Mouse (Mus musculus): ENCODE measurements around the gene Xrra1. TPM values are rescaled to one million over a fixed set of nuclear protein-coding genes. Genes with fewer than 3 reads are reported as not detected.

Xrra1 gene
- polyA plus RNA-seq, 1 experiment, result 0.34 TPM

DNA sequence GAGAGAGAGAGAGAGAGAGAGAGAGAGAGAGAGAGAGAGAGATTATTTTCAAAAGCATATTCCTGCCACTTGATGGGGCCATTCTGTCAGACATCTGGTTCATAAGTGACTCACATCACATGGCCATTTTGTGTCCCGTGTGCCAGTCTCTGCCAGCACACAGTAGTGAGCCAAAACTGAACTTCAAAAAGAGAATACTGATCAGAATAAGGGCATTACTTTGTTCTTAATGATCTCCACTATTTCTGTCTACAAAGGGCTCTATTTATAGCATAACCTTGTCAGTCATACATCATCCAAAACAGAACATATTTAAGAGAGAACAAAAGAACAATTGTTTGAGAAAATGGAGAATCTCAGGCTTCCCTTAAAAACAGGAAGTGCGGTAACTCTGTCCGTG lies 32.6 kb downstream of the Xrra1 start:
- TF ChIP-seq CTCF (IDR thresholded peaks at IDR 0.05; ENCODE audit: borderline replicate concordance, insufficient read depth, low read depth, low read length) (no peak), POLR2A (IDR thresholded peaks at IDR 0.05; ENCODE audit: borderline replicate concordance, insufficient read depth, low read length) (no peak)
- Histone ChIP-seq H3K4me1 (ENCODE audit: control insufficient read depth, insufficient read depth, low read length) (no peaks in the 10 kb centered on the region), H3K4me3 (replicated peaks; ENCODE audit: insufficient read depth, low read depth, low read length) (no peak overlapping the region), H3K27me3 (ENCODE audit: control insufficient read depth, insufficient read depth, low read length) (no peaks in the 10 kb centered on the region), H3K27ac (ENCODE audit: insufficient read depth, low read length) (no peak overlapping the region)
- WGBS, result 61% methylated on average over 3 of the region's 3 CpGs
- no peak for DNase-seq

DNA sequence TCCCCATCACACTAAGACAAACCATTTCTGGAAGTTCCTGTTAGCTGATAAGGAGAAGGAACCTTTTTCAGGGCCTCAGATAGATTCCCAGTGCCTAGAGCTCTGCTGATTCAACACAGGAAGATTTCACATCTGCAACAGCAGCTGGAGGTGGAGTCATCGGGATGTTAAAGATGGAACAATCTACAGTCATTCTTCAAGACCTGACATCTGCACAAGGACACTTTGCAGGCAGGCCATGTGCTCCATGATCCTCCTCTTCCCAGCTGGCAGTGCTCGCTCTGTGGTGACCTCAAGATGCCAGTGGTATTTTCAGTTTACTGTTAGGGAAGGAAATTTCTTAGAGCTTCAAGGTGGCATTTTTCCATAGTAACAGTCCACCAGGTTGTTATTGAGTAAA lies 33.4 kb downstream of the Xrra1 start:
- H3K27ac ChIP-seq (ENCODE audit: insufficient read depth, low read length), result no peak overlapping the region
- DNase-seq, result no peak

DNA sequence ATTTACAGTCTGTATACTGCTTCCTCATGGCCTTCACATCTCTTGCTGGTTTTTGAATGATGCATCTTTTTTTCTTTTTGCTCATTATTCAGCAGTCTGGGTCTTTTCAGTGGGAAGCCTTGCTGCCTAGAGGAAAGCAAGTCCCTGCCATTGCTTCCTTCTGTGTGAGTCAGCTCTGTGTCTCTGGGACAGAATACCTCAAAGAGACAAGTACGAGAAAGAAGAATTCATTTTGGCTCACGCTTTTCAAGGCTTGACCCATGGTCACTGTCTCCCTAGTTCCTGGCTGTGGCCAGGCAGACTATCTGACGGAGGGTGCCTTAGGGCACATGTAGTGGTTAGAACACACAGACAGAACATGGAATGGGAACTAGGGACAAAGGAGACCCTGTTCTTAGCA lies 35.1 kb downstream of the Xrra1 start:
- no peak for DNase-seq
- TF ChIP-seq POLR2A (IDR thresholded peaks at IDR 0.05; ENCODE audit: borderline replicate concordance, insufficient read depth, low read length) (no peak), CTCF (IDR thresholded peaks at IDR 0.05; ENCODE audit: borderline replicate concordance, insufficient read depth, low read depth, low read length) (no peak)
- 86% methylated on average over 3 of the region's 3 CpGs for WGBS
- no peaks in the 10 kb centered on the region for H3K27me3 ChIP-seq (ENCODE audit: control insufficient read depth, insufficient read depth, low read length)
- H3K27ac ChIP-seq (ENCODE audit: insufficient read depth, low read length), result no peak overlapping the region
- no peak overlapping the region for H3K4me3 ChIP-seq (replicated peaks; ENCODE audit: insufficient read depth, low read depth, low read length)
- H3K4me1 ChIP-seq (ENCODE audit: control insufficient read depth, insufficient read depth, low read length), result no peaks in the 10 kb centered on the region

More for the DNA sequence above, 33.4 kb downstream of the Xrra1 start:
- TF ChIP-seq POLR2A (IDR thresholded peaks at IDR 0.05; ENCODE audit: borderline replicate concordance, insufficient read depth, low read length), result no peak
- no peak for TF ChIP-seq CTCF (IDR thresholded peaks at IDR 0.05; ENCODE audit: borderline replicate concordance, insufficient read depth, low read depth, low read length)
- 91% methylated on average over 2 of the region's 2 CpGs for WGBS
- H3K27me3 ChIP-seq (ENCODE audit: control insufficient read depth, insufficient read depth, low read length), result no peaks in the 10 kb centered on the region
- no peaks in the 10 kb centered on the region for H3K4me1 ChIP-seq (ENCODE audit: control insufficient read depth, insufficient read depth, low read length)
- no peak overlapping the region for H3K4me3 ChIP-seq (replicated peaks; ENCODE audit: insufficient read depth, low read depth, low read length)

DNA sequence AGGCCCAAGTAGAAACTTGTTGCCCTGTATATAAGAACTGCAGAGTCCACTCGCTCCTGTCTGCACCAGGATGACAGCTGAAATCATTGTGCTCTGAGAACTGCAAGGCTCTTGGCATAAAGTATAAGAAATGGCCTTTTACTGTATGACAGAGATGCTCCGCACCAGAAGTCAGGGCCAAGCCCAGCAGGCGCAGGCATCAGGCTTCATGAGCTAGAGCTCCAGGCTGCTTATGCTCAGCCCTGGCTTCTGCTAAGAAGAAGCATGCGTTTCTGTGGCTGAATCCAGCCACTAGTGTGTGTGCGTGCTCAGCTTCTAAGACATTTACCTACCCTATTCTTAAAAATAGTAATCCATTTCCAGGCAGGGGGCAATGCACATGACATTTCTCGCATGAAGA lies 35.6 kb downstream of the Xrra1 start:
- H3K27ac ChIP-seq (ENCODE audit: insufficient read depth, low read length), result no peak overlapping the region

DNA sequence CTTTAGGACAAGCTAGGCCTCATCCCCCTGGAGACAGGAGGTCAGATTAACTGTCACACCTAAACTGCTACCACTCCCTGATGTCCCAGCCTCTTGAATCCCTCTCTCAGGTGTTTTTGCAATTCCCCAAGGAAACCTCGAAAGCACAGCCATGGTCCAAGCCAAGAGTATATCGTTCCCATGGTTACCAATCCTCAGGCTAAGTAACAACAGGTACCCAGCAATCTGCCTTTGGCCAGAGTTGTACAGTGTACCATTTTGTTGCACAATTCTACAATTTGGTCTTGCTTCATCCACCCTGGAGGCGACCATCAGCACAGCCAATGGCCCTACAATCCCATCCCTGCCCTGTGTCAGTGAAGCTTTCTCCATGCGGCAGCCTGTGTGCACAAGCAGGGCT lies 38.0 kb downstream of the Xrra1 start:
- DNase-seq, result no peak
- Histone ChIP-seq H3K27me3 (ENCODE audit: control insufficient read depth, insufficient read depth, low read length) (no peaks in the 10 kb centered on the region), H3K4me1 (ENCODE audit: control insufficient read depth, insufficient read depth, low read length) (no peaks in the 10 kb centered on the region), H3K27ac (ENCODE audit: insufficient read depth, low read length) (no peak overlapping the region), H3K4me3 (replicated peaks; ENCODE audit: insufficient read depth, low read depth, low read length) (no peak overlapping the region)
- TF ChIP-seq CTCF (IDR thresholded peaks at IDR 0.05; ENCODE audit: borderline replicate concordance, insufficient read depth, low read depth, low read length) (no peak), POLR2A (IDR thresholded peaks at IDR 0.05; ENCODE audit: borderline replicate concordance, insufficient read depth, low read length) (no peak)
- 88% methylated on average over 4 of the region's 4 CpGs for WGBS

More for the DNA sequence above, 35.6 kb downstream of the Xrra1 start:
- H3K4me3 ChIP-seq (replicated peaks; ENCODE audit: insufficient read depth, low read depth, low read length), result no peak overlapping the region
- TF ChIP-seq CTCF (IDR thresholded peaks at IDR 0.05; ENCODE audit: borderline replicate concordance, insufficient read depth, low read depth, low read length) (no peak), POLR2A (IDR thresholded peaks at IDR 0.05; ENCODE audit: borderline replicate concordance, insufficient read depth, low read length) (no peak)
- 30% methylated on average over 6 of the region's 6 CpGs for WGBS
- no peaks in the 10 kb centered on the region for H3K4me1 ChIP-seq (ENCODE audit: control insufficient read depth, insufficient read depth, low read length)
- H3K27me3 ChIP-seq (ENCODE audit: control insufficient read depth, insufficient read depth, low read length), result no peaks in the 10 kb centered on the region
- DNase-seq, result peak in 1 of 2 experiments; percentile 32

DNA sequence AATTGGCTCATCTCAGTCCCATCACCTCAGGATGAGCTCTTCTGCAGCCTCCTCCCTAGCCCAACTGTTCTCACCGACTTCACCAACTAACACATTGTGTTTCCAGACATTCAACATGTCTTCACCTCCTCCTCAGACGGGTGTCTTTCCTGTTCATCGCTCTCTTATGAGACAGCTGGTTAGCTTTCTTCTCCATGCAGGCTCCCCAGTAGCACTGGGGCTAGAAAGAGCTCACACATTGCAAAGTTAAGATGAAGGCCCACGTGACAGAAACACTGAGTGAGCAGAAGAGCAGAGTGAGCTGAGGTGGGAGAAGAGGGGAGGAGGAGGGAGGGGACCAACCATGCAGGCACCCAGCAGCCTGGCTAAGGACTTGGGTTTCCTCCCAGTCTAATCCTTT lies 43.3 kb downstream of the Xrra1 start:
- Histone ChIP-seq H3K4me3 (replicated peaks; ENCODE audit: insufficient read depth, low read depth, low read length) (no peak overlapping the region), H3K27ac (ENCODE audit: insufficient read depth, low read length) (no peak overlapping the region)

DNA sequence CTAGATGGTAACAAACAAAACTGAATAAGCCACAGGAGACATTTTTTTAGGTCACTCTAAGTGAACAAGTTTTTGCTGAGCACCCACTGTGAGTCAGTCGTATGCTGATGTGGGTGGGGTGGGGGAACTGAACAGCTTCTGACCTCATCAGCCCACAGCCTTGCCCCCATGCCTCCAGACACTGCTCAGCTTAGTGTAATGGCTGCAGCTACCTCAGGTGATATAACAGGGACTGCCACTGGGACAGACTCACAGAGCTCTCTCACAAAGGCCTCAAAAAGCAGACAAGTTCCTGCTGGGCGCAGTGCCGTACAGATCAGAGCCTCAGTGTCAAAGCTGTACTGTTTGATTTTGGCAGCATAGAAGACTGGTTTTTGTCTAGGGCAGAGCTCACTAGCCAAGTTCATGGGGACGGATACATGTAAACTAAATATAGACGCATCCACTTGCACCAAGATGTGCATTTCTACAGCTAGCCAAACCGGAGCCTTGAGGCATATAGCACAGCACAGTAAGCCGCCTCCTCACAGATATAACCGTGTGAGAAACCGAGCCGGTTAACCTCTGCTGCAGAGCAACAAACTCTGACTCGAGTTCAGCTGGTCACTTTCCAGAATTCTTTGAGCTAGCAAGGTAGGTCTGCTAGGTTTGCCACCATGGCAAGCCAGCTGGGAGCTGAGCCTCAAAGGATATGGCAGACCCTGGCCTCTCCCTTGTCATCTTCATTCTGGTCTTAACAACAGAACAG lies 44.2 kb downstream of the Xrra1 start:
- H3K27ac ChIP-seq (ENCODE audit: insufficient read depth, low read length), result no peak overlapping the region
- no peak for DNase-seq
- no peak overlapping the region for H3K4me3 ChIP-seq (replicated peaks; ENCODE audit: insufficient read depth, low read depth, low read length)
- 56% methylated on average over 11 of the region's 11 CpGs for whole genome bisulfite sequencing
- H3K27me3 ChIP-seq (ENCODE audit: control insufficient read depth, insufficient read depth, low read length), result no peaks in the 10 kb centered on the region
- TF ChIP-seq POLR2A (IDR thresholded peaks at IDR 0.05; ENCODE audit: borderline replicate concordance, insufficient read depth, low read length) (no peak), CTCF (IDR thresholded peaks at IDR 0.05; ENCODE audit: borderline replicate concordance, insufficient read depth, low read depth, low read length) (no peak)
- H3K4me1 ChIP-seq (ENCODE audit: control insufficient read depth, insufficient read depth, low read length), result no peaks in the 10 kb centered on the region

More for the DNA sequence above, 43.3 kb downstream of the Xrra1 start:
- no peaks in the 10 kb centered on the region for H3K4me1 ChIP-seq (ENCODE audit: control insufficient read depth, insufficient read depth, low read length)
- WGBS, result 81% methylated on average over 4 of the region's 4 CpGs
- TF ChIP-seq POLR2A (IDR thresholded peaks at IDR 0.05; ENCODE audit: borderline replicate concordance, insufficient read depth, low read length), result no peak
- TF ChIP-seq CTCF (IDR thresholded peaks at IDR 0.05; ENCODE audit: borderline replicate concordance, insufficient read depth, low read depth, low read length), result no peak
- no peak for DNase-seq
- no peaks in the 10 kb centered on the region for H3K27me3 ChIP-seq (ENCODE audit: control insufficient read depth, insufficient read depth, low read length)

DNA sequence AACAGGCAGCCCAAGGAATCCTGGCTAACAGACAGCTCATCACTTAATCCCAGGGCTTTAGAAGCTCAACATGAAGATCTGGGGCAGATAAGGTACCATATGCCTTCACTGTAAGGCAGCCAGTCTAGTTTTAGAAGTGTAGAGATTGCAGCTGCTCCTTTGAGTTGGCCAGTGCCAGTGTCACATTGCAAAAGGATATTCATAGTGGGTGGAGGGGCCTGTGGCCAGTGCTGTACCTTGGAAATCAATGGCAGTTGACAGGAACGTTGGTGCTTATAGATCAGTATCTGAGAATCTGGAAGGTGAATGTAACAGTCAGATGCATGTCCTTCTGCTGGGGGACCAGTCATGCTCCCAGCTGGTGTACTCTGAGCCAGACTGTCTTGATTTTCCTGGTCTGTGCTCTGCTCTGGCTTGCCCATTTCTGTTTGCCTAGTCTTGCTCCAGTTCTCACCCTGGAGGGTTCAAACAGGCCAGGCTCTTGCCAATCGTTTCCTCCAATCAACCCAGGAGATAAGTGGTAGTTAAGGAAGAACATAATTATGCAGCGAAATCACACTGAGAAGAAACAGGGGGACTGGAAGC lies 45.6 kb downstream of the Xrra1 start:
- Histone ChIP-seq H3K27ac (ENCODE audit: insufficient read depth, low read length) (no peak overlapping the region), H3K27me3 (ENCODE audit: control insufficient read depth, insufficient read depth, low read length) (no peaks in the 10 kb centered on the region), H3K4me3 (replicated peaks; ENCODE audit: insufficient read depth, low read depth, low read length) (no peak overlapping the region), H3K4me1 (ENCODE audit: control insufficient read depth, insufficient read depth, low read length) (no peaks in the 10 kb centered on the region)
- no peak for TF ChIP-seq CTCF (IDR thresholded peaks at IDR 0.05; ENCODE audit: borderline replicate concordance, insufficient read depth, low read depth, low read length)
- no peak for TF ChIP-seq POLR2A (IDR thresholded peaks at IDR 0.05; ENCODE audit: borderline replicate concordance, insufficient read depth, low read length)
- 55% methylated on average over 3 of the region's 3 CpGs for WGBS
- DNase-seq, result no peak

All from cerebellum, adult 2 months (tissue).